Mouse (Mus musculus) kidney, adult 8-10 months (tissue): ENCODE measurements at regions not wholly inside any gene's neighbourhood (a gene's known extent, or its start where the extent isn't known, plus 50 kb on each side); places are given as distances from the start of the nearest gene placed in this dataset.

Experiments used
- DNase-seq, 2 experiments: peaks; one replicate each; pipeline ENCODE4 v3.0.0; 2022

DNA sequence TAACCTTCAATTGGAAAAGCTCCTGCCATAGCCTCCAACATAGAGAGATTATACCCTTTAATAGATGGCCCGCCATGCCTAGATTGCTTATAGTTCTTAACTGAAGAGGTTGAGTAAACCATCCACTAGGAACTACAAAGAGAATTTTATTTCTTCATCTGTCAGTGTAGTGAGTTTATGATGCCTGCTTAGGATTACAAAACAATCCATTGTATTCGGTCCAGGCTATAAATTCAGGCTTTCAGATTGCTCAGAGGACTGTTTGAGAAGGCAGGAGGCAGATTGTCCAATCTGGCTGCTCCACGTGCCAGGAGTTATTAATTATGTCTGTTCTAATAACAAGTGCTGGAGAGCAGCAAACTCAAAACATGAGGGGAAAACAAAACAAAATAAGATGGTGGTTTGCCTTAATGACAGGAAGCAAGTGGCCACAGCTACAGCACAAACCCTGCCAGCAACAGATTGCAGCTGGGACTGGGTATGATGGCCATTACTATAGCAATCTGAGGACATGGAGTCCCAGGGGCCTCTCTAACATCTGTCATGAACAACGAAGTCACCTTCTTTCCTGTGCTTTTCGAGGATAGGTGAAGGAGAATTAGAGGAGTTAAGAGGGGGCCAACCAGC is 154.4 kb upstream of the Bcl6 start:
- DNase-seq = no peak

DNA sequence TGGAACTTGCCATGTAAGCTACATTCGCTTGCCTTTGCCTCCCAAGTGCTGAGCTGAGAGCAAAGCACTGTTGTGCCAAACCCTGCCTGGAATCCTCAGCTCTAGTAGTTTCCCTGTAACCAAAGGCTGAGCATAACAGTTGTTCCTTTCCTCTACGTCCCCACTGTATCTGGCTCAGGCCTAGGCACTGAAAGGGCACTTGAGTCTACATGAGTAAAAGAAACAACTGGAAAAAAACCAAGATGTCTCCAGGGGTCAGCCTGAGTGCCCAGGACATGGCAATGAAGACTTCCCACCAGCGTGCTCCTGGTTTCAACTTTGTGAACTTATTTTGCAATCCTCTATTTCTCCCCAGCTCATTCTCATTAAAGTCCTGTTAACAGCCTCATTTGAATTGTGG is 150.5 kb upstream of the Bcl6 start:
- no peak for DNase-seq

DNA sequence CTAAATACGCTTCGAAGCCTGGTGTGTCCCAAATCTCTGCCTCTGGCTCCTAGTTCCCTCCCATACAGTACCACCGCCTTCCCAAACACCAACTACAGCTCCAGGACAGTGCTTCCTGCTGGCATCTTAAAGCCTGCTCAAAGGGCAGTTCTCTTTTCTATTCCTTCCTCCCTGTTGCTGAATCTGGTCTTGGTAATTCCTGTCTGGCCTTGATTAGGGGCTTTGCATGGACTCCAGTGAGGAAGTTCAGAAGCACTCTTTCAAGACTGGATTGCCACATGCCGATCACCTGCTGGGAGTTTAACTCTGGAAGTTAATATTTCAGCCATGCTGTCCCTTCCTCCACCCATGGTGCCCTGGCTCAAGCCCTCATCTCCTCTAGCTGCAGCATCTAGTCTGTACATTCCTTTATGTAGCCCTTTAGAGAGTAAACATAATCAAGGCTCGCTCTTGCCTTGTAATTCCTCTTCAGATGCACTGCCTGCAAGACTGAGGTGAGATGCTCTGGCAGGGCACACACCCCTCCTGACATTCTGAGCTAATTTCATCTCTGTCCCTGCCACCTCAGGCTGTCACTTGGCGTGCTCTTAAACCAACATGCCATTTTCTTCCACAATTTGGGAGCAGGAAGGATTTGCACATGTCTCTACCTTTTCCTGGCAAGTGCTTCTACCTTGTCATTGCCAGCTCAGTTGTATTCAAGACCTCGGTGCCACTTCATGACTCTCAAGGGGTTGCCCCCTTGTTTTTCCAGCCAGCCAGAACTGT is 148.8 kb upstream of the Bcl6 start:
- peak; percentile 9 to 13 for DNase-seq

DNA sequence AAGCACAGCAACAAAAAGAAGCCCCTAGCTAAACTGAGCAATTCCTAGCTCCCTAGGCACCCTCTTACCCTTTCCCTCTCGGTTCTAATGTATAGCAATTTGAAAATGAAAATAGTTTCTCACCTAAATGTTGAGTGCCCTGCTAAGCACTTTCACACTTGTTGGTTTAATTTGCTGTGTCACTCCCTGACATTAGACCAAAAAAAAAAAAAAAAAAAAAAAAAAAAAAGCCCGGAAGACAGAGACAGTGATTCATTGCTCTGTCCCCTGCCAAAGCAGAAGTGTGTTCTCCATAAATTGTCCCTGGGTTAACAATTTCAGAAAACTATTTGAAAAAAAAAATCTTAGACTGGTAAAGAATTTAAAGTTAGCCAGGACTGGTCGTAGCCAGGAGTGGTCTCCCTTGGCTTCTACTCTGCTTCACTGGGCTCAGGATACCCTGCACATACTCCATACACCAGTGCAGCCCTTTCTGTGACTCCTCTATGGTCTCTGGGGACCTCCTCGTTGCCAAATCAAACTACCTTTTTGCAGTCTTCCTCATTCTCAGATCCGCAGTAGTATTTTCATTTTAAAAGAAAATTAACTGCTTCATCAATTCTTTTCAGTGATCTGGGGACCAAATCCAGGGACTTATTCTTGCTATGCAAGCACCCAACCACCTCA is 148.0 kb upstream of the Bcl6 start:
- no peak for DNase-seq

DNA sequence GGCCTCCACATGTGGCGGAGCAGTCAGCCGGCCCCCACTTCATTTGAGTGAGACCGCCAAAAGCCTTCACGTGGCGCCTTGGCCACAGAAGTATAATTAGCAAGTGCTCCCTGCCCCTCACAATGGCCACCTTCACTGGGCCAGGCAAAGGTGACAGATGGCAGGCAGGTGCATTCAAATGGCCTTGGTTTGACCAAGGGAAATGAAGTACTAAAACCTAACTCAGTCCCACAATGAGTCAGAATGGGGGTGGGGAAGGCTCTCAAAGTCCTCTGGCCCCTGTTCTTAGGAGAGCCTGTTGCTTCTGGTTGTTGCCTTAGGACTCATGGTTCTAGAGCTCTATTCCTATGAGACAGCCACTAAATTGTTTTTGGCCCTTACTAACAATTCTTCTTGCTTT is 147.2 kb upstream of the Bcl6 start:
- no peak for DNase-seq

DNA sequence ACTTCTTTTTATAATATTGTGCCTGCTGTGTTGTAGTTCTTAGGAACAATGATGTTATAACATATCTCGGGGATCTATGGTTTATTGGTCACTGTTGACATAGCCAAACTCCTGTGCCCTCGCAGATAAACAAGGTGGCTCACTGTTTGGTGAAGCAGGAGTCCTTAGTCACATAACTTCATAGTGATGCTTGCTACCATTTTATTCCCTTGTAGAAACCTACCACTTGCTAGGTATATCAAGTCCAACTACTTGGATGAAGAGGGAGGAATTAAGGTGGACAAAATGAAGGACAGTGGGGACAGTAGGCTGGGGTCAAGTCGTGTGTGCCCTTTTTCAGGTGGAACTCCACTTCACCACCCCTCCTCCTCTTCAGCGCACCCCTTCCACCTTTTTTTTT is 146.7 kb upstream of the Bcl6 start:
- DNase-seq = no peak

DNA sequence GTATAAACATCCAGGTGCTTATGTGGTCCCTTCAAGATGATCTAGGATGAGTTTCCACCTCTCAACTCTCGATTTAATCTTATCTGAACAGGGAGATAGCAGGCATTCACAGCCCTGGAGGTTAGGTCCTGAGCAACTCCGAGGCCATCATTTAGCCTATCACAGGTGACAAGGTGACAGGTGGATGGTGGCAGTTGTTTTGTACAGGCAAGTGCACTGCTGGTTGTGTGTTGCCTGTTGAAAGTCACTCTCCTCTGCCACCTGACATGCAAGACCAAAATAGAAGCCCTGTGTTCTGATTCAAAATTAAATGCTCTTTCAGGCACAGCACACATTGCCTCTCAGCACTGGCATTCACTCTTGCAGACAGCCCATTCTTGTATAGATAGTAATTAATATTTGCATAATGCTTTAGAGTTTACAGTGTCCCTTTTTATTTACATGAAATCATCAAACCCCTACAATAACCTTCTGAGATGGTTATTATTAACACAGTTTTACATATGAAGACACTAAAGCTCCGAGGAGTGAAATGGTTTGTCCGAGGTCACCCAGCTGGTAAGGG is 145.9 kb upstream of the Bcl6 start:
- no peak for DNase-seq

DNA sequence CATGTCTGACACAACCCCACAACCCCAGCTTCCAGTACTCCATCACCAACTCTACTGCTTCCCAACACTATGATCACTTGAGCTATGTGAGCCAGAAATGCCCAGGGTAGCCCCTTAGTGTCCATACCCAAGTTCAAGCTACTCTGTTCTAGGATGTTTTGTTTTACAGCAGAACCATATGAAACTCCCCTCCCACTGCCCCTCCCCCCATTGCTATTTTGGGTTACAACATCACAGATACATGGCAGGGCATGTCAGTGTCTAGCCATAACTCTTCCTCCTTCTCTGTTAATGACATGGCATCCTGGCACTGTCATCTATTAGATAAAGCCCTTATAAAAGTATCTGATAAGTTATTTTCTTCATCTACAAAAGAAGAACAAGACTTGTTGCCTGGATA is 142.0 kb upstream of the Bcl6 start:
- no peak for DNase-seq

DNA sequence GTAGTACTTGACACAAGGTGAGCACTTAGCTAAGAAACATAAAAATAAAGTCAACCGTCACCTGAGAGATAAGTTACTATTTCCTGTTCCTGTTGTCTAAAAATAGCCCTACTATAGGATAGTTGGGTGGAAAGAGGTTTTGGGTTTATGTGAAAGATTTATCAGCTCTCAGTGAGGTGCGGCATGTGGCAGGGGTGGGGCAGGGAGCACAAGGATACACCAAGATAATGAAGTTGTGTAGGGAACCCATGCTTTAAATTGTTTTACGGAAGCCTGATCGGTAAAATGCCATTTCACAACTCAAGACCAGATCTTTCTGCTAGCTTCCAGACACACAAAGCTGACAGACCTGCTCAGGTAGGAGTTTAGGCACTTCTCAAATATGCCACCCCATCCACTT is 141.0 kb upstream of the Bcl6 start:
- no peak for DNase-seq

DNA sequence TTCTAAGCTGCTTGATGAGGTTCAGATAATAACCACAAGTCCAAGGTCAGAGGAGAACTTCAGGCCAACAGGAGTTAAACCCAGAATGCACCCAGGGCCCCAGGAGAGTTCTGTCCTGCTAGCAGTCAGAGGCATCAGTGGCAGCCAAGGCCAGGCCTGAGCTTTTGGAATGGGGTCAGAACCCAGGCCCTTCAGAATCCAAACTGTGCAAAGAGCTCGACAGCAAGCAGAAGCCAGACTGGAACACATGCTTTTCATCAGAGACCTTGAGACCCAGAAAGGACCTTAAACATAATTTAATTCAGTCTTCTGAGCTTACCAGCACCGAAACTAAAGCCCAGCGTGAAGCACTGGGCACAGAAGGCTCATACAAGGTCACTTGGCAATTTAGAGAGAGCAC is 139.9 kb upstream of the Bcl6 start:
- peak; percentile 11 to 19 for DNase-seq

DNA sequence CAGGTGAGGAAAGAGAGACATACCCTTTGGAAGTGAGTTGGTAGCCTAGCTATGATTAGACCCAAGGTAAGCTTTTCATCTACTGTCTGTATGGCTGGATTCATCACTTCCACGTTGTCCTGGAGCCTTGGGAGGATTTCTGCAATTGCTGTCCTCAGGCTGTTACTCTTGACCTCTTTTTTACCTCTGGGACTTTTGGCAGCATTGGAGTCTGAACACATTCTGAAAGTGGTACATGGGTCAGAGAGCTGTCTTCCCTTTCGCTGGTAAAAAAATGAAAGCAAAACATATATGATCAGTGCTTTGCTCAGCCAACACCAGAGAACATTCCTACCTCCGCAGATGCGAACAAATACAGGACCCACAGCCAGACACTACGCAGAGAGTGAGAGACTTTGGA is 136.1 kb upstream of the Bcl6 start:
- DNase-seq = no peak

DNA sequence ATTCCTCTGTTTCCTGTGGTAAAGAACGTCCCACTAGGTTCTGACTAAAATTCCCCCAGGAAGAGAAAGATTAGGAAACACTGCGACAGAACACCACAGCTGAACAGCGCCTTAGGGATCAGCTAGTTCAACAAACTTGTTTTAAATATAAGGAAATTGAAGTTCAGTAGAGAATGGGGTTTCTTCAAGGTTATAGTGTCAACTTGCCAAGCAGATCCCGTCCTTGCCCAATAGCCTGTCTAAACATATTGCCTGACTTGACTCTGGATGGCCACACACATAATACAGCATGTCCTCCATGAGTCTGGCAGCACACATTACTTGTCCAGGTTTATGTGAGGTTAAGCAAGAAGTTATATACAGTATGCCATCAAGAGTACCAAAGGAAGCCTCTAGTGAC is 135.4 kb upstream of the Bcl6 start:
- DNase-seq = no peak

DNA sequence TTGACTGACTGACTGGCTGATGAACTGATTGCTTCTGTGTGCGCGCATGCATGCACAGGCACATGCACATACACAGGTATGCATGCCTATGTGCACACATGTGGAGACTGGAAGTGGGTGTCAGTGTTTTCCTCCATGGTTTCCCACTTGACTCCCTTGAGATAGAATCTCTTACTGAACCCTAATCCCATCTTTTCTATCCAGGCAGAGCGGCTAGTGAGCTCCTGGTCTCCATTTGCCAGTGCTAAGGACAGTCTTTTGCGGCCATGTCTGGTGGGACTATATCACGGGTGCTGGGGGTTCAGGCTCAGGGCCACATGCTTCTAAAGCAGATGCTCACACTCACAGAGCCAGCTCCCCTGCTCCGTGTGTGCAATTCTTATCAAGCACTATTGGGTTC is 133.0 kb upstream of the Bcl6 start:
- no peak for DNase-seq

DNA sequence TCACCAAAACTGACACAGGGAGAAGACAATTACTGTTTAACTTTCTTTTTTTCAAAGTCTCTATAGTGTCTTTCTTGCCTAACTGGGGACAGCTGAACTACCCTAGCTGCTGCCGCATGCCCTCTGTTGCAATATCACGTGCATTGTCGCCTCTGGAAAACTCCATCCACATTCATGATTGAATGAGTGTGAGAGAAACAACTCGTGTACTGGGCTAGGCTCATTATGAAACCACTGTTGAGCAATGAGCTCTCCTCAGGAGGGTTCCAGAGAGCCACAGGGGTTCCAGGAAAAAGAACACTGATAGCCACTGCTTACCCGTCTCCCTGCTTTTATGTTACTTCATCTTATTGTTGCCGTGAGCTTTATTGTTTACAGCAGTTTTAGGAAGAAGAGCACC is 132.2 kb upstream of the Bcl6 start:
- DNase-seq = no peak

DNA sequence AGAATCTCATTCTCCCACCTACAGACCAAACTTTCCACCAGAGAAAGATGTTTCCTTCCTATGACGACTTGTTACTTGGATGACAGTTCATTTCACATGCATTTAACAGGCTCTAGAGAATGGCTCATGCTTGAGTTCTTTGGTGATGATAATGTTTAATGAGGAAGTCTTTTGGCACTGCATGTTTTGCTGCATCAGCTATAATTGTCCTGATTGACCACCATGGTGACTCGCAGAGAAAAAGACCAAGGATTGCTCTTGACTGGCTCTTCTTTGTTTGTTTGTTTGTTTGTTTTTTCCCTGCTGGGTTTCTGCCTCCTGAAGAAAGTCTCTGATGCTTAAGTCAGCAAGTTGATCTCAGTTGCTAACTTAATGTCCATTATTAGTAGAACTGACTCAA is 129.8 kb upstream of the Bcl6 start:
- DNase-seq = no peak

DNA sequence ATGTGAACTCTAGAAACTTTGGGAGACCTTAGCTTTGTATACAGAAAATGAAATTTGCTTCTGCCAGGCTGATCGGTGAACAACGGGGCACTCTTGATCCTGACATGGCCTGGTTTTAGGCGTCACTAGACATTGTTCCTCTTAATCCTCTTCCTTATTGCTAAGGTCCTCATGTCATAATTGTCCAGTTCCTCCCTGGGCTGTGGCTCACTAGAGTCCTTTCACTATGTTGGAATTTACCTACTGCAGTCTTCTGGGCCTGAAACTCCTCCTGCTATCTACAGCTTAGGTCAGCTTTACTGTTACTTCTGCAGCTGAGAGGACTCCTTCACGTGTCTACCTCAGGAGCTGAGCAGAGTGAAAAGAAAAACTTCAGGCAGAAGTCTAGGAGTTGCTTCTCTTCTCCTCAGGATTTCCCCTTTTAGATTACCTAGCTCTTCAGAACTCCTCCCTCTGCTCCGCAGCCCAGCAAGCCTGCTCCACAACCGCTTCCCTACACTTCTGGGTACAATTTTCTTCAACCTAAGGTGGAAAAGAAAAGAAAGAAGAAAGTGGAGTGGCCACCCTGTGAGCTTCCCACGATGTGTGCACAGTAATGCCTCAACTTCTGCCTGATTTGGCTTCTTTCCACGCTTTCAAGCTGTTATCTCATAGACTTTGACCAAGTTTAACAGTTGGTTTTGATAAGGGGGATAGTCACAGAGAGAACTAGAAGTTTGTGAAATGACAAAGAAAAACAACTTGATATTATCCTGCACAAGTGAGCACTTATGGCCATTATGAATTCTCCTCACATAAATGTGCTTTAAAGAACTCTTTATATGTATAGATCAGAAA is 114.4 kb upstream of the Bcl6 start:
- no peak for DNase-seq

DNA sequence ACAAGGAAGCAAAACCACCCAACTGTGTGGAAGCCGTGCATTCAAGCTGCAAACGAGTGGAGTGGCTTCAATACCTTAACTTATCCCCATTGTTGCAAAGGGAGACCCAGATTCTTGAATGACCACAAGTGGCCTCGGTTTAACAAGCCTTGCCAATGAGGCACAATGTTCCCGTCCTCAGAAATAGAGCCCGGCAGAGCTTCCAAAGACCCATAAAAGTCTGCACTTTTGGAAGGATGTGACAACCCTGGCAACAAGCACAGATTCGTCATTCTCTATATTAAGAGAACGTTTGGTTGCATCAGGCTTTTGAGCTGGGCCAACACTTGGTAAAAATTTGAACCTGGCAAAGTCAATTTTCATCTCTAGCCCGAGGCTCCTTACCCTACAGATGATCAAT is 108.9 kb upstream of the Bcl6 start:
- DNase-seq = no peak

DNA sequence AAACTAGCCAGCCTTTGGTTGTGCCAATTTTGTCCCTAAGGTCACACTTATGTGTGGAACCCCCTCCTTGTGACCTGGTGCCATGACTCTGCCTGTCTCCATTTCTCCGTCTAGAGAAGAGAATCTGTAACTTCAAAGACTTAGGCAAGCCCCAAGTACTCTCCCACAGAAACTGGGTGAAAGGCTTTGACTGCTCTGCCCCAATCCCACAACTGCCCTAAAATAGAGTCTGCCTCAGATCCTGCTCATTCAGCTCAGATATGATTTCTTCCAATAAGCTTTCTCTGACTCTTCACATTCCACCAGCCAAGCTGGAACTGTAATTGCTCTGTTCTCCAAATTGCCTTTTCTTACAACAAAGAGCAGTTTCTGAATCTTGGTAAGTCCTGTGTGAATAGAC is 107.4 kb upstream of the Bcl6 start:
- no peak for DNase-seq

DNA sequence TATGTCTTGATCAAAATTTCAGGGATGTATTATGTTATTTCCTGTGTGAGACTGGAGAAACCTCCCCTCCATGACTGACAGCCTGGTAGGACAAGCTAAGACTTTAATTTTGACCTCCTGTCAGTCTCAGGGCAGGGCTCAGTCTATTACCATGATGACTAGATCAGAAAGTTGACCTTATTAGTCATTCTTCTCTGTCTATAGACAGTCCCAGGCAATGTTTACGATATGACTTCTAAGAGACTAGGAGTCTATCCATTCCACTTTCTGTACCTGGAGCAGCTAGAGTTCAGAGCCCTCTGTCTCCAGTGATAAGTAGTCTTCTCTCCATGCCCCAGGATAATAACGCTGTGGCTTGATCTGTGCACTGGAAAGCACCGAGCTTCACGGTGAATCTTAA is 107.0 kb upstream of the Bcl6 start:
- no peak for DNase-seq

DNA sequence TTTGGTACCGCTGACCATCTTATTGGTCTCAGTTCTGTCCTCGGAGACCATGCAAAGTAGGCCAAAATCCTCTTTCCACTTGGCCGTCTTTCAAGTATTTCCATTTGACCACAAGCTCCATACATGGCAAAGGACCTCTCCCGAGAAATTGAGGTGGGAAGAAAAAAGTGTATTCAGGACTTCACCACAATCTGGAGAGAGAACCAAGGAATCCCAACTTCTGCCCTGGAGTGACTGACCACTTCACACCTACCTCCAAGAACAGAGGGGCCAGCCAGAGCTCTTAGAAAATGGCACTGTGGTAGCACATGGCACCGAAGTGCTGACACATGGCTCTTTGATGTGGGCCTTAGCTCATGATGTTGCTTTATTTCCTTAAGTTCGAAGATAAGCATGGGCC is 105.9 kb upstream of the Bcl6 start:
- no peak for DNase-seq

DNA sequence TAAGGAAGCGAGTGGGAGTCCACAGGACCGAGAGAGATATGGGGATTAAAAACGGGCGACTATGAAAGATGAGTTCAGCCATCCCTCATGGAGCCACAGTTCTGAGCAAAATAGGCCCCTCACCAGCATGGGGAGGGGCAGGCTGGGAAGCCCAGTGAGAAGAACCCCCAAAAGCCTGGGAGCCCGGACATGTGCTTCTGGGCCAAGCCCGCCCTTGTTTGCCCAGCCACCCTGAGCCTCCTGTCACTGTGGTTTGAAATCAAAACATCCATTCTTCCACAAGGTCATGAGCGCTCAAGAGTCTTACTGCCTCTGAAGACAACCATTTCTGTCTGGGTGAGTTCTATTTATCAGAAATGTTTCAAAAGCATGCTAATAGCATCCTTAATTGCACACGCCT is 105.0 kb upstream of the Bcl6 start:
- DNase-seq = no peak

DNA sequence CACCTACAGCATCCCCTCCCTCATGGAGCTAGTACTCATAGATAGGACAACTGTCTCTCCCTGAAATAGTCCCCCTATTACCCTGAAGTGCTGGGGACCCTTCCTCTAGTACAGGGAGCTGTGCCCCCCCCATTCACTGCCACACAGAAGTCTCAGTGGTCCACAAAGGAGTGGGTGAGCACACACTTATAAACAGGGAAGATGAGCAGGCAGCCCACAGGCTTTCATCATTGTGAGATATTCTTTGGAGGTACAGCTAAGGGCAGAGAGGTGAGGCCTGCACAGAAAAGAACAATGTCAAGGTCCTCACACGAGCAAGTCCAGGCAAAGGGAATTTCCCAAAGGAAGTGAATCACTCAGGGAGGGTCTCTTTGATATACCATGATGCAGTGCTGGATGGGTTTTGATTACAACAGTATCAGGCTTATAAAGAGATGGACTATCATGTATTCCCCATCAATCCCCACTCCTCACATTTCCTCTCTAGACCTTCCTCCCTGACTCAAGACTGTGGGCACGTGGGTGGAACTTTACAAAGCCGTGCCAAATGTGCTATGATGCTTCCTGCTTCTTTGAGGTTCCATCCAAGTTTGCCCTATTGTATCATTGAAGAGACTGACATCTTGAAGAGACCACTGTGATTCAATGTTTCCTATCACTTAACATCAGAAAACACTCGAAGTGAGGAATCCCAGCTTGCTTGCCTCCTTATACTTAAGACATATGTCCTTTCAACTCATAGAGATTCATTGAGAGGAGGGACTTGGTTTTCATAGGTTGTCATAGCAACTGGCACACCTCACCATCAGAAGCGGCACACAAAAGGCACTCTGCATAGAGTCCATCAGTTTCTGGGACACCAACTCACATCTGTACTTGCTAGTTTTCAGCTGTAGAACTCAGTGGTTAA is 104.2 kb upstream of the Bcl6 start:
- no peak for DNase-seq
